Mouse (Mus musculus) layer of hippocampus, postnatal 36 days (tissue): ENCODE measurements around the gene Borcs5. TPM values are rescaled to one million over a fixed set of nuclear protein-coding genes. Genes with fewer than 3 reads are reported as not detected.
"Not testable (repeated sequence)": the region's sequence is repeated elsewhere in the genome, so short reads cannot be mapped to it uniquely, and the experiment has no call there.

Source experiments
- DNase-seq, 2 experiments: peaks; one replicate each; pipeline ENCODE4 v3.0.0; 2022
- total RNA-seq, 2 experiments: library from RNA; stranded (reverse); gene quantifications; 2 replicates each; pipeline ENCODE4 v1.2.3; 2021

Gene Borcs5
- total RNA-seq, 2 experiments from 2014 or later = 37.2 to 40.1 TPM

DNA sequence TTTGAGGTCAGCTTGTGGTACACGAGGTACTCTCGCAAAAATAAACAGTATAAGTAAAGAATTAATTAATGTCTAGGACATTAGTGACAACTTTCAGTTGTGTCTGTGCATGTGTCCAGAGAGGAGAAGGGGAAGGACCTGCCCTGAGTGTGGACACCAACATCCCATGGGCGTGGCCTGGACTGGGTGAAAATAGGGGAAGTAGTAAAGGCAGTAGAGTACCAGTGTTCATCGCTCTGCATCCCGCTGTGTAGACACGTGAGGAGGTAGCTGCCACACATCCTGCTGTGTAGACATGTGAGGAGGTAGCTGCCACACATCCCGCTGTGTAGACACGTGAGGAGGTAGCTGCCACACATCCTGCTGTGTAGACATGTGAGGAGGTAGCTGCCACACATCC, 34.4 kb downstream of the Borcs5 start:
- DNase-seq = not testable (repeated sequence)

GRCm38 (mm10) chr6:134677504-134677903, 38.2 kb downstream of the Borcs5 start:
- no peak for DNase-seq

DNA sequence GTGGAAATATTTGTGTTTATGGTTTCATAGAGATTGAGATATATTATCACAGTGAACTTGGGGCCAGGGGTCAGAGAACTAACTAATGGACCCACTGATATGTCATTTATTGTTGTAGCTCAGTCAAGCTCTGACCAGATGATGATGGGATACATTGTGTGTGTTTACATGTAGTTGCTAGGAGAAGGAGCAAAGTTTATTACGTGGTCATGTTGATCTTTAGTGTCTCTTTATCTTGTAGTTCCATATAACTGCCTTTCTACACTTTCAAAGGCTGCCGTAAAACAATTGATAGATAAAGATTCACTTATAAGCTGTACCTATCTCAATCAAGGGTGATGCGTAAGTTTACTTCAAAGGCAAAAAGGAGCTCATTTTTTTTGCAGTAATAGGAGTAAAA, 38.7 kb downstream of the Borcs5 start:
- no peak for DNase-seq

GRCm38 (mm10) chr6:134679330-134679729, 40.0 kb downstream of the Borcs5 start:
- DNase-seq = not testable (repeated sequence)

GRCm38 (mm10) chr6:134684354-134684915, 45.1 kb downstream of the Borcs5 start:
- no peak for DNase-seq

GRCm38 (mm10) chr6:134685040-134685439, 45.7 kb downstream of the Borcs5 start:
- no peak for DNase-seq

DNA sequence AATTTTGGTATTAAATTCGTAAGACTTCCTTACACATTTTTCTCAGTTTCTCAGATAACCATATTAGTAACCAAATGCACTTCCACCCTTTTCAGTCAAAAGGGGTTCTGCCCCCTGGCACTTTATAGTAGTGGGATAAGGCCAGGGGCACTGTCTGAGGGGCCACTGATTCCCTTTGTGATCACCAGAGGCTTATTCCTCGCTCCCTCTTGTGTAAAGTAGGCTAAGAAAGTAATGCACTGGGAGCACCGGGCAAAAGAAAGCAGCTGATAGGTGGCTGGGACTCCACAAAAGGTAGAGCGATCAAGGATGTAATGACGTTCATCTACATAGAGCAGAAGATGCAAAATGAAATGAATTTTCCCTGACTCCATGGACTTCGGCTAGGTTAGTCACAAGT, 46.2 kb downstream of the Borcs5 start:
- no peak for DNase-seq

DNA sequence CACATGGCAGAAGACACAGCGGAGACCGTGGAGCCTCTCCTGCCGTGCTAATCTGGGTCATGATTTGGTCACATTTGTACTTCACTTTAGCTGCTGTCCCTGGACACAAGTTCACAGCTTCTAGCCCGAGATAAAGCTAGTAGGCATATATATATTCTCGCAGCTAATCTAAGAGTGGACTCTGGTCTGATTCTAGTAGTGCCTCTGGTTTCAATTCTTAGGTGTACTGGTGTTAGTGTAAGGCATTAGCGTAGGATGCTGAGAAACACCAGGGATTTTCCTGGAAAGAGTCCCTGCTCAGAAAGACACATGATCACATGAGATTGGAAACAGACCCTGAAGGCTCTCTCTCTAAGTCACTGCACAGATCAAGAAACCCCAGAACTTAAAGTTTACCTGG, 55.2 kb downstream of the Borcs5 start:
- DNase-seq = no peak

- no peak for DNase-seq
These were observed 55.7 kb downstream of the Borcs5 start for GRCm38 (mm10) chr6:134694988-134695387.

DNA sequence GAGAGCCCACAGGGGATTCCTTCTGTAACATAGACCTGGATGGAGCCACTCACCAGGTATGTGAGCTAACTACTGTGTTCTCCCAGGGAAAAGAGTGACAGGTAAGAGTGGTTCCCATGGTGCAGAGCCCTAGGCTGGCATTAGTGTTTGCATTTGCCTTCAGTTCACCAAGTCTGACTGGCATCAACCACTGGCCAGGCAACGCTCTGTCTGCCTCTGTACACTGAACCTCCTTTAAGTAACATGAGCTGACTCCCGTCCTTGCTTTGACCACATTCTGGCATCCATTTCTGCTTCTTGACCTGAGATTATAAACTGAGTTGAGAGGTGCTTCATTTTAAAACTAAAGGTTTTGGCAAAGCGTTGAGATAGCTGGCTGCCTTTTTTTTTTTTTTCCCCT, 56.3 kb downstream of the Borcs5 start:
- DNase-seq = no peak

GRCm38 (mm10) chr6:134696146-134696545, 56.8 kb downstream of the Borcs5 start:
- no peak for DNase-seq

- DNase-seq = no peak
These were observed 57.2 kb downstream of the Borcs5 start for GRCm38 (mm10) chr6:134696554-134696953.

DNA sequence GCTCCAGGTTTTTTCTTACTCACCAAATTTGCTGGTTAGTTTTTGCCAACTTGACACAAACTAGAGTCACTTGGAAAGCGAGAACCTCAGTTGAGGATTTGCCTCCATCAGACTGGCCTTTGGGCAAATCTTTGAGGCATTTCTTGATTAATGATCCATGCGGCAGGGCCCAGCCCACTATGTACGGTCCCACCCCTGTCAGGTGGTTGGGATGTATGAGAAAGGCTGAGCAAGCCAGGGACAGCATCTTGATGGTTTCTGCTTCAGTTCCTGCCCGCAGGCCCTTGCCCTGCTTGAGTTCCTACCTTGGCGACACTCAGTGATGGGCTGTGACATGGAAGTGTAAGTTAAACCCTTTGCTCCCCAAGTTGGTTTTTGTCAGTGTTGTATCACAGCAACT, 58.9 kb downstream of the Borcs5 start:
- no peak for DNase-seq

DNA sequence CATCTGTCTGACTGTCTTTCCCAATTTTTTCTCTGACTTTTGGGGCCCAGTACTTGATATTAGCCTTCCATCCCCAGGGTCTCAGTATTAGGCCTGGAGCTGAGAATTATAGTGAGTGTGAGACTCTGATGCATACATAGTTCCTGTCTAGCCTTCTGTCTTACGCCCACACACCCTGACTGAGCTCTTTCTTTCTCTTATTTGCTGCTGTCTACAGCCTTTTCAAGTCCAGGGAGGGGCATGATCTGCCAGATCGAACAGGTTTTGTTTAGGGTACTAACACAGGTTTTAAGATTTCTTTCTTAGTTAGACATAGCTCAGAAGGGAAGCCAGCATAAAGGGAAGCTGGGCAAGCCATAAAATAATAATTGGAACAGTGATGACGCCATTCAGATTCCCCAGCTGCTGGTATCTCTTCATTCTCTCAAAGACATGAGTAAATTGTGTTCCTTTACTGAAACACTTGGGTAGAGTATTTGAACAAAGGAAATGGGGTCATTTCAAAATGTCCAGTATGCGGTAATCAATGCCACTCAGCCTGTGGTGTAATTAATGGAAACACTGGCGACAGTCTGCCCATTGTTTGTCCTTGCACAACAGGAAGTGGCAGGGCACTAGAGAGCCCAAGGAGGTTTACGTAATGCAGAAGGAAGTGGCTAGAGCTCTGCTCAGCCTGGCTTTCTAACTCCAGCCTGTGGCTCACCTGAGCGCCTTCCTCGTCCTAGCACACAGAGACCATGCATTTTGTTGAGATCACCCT, 61.3 kb downstream of the Borcs5 start:
- DNase-seq = no peak

- no peak for DNase-seq
These were observed 61.9 kb downstream of the Borcs5 start for GRCm38 (mm10) chr6:134701211-134701602.

DNA sequence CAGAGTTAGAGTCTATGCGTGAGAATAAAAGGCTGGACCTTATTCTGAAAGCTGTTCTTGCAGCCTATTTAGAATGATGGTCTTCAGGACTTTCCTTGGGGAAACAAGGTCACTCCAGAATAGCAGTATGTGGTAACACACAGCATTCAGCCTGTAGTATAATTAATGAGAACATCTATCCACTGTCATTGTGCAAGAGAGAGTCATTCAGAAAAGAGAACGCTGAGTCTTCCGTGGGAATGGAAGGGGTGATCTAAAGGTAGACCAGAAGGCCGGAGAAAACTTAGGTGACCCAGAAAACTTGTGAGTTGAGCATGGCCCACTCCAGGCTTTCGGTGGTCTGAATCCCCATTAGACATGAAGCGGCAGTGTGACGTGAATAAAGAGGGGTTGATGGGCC, 62.9 kb downstream of the Borcs5 start:
- DNase-seq = no peak

- no peak for DNase-seq
These were observed 63.9 kb downstream of the Borcs5 start for GRCm38 (mm10) chr6:134703053-134703690.

DNA sequence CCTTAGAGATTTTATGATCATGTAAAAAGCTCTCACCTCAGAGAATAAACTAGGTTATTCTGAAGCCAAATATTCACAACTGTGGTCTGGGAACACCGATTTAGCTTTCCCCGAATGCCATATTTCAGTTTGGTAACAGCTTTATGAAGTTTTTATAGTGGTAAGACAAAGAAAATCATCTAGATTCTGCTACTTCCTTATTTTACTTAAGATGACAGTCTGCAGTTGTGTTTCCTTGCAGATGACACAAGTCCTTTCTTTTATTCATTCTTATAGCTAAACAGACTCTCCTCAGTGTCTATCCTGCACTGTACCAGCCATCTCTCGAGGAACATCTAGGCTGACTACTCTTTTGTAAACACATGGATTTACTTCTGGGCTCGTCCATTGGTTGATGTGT, 67.2 kb downstream of the Borcs5 start:
- DNase-seq = no peak

DNA sequence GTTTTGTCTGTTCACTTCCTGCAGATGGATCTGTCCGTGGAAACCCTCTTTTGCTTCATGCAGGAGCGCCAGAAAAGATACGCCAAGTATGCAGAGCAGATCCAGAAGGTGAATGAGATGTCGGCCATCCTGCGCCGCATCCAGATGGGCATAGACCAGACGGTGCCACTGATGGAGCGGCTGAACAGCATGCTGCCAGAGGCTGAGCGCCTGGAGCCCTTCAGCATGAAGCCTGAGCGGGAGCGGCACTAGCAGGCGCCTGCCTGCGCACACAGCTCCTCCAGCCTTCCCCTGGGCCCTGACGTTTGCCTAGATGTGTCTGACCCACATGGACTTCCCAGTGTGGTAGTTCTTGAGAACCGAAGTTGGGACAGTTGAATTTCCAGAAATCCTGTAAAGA, 70.7 kb downstream of the Borcs5 start:
- no peak for DNase-seq

- DNase-seq = no peak
These were observed 74.0 kb downstream of the Borcs5 start for GRCm38 (mm10) chr6:134713321-134713720.

- DNase-seq = no peak
These were observed 74.6 kb downstream of the Borcs5 start for GRCm38 (mm10) chr6:134713897-134714296.

GRCm38 (mm10) chr6:134716168-134716587, 76.9 kb downstream of the Borcs5 start:
- DNase-seq = no peak

GRCm38 (mm10) chr6:134717886-134718667, 78.8 kb downstream of the Borcs5 start:
- no peak for DNase-seq
